Mouse (Mus musculus) urinary bladder, adult 18-20 months (tissue): Measurements from ENCODE around the gene Kidins220.

Experiments used
- DNase-seq, 2 experiments: peaks; one replicate each; pipeline ENCODE4 v3.0.0; 2022; ENCODE audit warnings: low spot score in 2 of 2, mixed read lengths in 2 of 2

Kidins220 gene

DNA sequence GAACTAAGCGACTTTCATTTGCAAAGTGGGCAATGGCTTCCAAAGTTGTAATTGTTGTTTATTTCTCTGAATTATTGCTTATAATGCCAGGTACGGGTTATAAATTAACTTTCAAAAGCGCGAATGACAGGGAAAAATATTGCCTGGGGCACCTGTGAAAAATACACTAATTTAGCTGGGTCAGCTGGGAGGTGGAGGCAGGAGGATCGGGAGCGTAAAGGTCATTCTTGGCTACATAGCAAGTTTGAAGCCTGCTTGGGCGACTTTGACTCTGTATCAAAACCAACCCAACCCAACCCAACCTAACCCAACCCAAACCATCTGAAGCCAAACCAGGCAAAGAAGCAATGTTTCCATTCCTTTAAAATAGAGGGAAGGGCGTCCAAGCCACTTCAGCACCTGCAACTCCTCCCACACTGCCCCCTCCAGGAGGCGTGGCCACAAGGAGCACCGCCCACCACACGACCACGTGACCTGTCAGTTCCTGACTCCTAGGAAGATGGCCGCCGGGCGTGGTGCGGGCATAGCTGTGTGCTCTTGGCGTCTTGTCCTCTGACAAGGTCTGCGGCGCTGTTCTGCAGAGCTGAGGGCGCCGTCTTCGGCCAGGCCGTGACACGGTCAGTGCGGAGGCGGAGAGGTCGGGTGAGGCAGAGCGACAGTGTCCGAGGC is at the start of gene Kidins220:
TSS of gene Kidins220 (plus strand) at position 480 of the 669 bp plus-strand sequence.
- DNase-seq: peak; percentile 90 to 99

DNA sequence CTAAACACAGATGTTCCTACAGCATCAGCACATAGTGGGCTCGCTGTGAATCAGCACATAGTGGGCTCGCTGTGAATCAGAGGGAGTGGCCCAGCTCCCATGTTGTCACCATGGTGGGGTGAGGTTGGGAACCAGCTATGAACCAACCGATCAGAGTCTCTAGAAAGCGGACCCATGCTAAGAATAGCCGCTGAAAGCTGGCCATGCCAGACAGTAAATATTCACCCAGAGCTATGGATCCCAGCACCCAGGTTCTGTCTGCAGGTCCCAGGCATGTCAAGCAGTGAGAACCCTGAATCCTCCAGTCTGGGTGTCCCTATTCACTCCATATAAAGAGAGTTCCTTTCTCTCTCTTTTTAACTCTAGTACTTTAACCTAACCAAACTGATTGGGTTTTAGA is 49.4 kb upstream of the Kidins220 start:
- DNase-seq: no peak

DNA sequence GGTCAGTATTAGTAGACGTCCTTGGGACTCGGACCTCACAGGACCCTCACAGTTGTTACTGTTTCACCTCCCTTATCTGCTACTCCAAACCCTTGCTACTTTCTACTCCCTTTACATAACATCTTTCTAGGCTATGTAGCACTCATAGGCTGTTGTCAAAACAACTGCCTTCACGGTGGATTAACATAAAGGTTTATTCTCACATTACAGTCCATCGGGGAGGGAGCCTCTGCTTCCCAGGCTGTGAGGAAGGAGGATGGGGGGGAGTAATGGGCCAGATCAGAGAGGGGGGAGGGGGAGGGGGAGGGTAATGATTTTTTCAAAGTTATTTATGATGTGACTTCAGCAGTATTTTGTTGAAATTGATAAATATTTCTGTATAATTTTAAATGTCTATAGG is 49.0 kb upstream of the Kidins220 start:
- DNase-seq: no peak

DNA sequence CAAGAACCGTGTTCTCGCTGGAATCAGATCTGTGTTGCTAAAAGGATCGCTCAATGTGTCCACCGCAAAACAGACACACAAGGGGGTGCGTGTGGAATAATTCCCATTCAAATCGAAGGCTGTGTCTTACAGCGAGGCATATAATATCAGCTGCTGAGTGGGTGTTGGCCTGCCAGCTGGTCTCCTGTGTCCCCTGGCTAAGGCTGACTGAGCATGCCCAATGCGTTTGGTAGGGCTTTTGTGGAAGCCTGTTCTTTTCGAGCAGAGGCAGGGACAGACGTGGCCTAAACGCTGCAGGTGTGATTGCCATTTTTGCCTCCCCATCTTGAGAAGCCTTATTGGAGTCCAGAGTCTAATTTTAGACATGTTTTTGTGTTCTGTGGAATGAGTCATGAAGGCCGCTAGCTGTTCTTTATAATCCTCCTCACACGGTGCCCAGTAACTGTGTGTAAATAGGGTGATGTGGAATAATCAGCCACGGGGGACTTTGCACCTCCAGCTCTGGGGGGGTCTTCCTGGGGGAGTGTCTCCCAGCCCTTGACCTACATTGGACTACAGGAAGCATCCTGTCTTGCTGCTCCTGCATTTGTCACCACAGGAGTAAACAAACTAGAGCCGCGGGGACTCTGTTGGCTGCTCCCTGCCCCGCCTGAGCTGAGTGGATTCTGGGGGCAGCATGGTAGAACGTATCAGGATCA is 46.5 kb upstream of the Kidins220 start:
- DNase-seq: no peak

DNA sequence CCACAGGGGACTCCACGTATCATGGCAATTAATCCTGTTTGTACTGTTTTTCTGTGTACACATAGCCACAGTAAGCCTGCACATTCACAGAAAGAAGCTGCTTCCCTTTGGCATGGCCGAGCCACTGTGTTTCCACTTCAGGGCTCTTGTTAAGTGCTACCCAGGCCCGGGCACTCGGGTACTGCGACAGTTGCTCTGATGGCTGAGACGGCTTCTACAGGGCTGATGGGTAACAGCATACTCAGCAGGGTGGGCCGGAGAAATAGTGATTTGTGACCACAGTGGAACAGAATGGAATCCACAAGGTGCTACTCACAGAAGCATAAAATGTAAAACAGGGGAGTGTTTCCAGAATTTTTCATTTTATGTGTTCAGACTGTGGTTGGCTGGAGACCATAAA is 45.7 kb upstream of the Kidins220 start:
- no peak for DNase-seq

DNA sequence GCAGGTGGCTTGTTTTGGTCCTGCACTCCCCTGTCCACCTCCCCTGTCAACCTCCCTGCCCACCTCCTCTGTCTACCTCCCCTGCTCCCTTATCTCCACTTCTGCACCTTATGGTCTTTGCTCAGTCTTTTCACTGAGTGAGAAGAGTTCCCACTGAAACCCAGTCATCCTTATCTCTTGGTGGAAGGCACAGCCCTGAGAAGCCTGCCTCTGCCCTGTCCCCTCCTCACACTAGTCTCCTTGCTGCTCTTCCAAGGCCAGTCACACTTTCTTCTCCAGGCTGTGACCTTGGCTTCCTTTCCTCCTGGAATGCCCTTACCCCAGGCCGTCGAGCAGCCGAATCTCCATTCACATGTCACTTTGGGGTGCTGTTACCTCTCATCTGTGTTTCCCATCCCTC is 44.0 kb upstream of the Kidins220 start:
- no peak for DNase-seq

DNA sequence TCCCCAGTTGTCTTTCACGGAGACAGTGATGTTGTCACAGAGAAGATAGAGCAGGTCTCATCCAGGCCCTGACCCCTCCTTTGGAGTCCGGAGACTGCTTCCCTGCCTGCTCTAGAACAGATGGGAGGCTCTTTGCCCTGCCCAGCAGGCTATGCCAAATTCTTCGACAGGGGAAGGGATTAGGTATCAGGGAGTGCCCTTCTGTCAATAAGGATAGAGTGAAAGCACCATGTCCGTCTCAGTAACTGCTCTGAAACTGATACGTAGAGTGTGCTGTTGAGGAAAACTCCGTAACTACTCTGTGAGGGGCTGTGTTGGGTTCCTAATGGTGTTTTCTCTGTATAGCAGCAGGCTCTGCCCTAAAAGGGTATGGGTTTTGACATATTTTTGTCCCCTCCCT is 42.6 kb upstream of the Kidins220 start:
- no peak for DNase-seq

DNA sequence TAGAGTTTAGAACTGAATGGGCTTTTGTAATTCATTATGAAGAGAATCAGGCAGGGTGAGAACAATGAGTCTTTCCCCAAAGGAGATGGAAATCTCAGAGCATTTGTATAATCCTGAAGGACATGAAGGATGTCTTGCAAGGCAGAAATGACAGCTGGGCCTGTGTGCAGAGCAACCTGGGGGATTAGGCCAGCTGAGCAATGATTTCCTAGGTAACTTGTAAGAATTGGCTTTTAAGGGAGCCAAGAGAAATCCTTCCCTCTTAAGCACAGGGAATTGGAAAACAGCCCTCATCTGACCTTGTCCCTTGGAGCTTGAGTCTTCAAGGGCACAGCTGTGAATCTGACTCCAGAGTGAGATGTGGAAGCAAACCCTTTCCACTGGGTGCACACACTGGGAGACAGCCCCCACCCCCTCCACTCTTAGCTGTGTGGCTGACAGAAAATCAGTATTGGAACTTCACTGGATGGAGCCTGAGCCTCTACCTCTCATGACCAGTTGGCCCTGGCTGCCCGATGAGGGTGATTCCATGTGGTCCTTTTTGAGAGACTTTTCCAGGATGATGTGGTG is 41.4 kb upstream of the Kidins220 start:
- no peak for DNase-seq

DNA sequence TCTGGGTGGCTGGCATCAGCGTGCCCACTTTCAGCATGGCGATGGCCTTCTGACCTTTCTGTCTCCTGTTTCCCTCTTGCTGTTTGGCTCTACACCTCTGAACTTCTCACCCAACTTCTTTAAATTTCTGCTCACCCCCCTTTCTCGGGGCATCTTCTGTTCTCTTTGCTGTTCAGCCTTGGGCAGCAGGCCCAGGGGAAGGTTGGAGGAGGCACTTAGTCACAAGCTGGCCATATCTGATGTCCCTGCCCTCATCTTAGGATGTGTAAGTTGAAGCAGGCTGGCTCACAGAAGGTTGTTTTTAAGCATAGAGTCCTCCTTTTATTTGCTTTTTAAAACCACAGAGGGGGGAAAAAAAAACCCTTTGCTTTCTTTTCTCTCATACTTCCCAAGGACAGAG is 40.7 kb upstream of the Kidins220 start:
- no peak for DNase-seq

DNA sequence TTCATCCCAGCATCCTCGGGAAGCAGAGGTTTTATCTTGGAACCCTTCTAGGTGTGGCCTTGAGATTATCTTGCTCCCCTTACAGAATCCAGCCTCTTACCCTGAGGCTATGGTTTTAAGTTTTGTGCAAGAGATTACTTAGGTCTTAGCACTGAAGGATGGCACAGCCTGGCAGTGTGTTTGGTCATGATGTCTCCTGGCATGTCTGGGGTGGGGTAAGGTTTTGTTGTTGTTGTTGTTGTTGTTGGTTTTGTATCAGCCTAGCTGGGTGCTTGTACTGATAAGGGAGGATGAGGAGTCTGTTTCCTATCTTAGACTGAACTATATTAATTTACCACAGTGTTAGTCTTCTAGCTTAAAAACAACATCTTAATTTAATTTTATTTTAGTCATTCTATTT is 38.4 kb upstream of the Kidins220 start:
- no peak for DNase-seq

DNA sequence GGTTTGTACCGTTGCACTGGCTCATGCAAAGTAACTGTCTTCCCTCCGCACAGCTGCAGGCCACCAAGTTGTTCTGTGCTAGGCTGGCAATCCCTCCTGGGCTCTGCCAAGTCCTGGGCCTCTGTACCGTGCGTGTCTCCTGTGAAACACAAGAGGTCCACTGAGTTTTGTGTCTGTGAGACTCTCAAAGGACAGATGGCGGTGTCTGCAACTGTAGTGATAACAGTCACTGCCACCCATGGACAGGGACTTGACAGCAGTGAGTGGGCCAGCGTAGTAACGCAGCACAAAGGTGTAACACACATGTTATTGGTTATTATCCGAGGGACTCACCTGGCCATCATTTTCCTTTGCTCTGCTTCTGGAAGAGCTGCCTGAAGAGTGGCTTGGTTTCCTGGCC is 35.4 kb upstream of the Kidins220 start:
- DNase-seq: no peak

DNA sequence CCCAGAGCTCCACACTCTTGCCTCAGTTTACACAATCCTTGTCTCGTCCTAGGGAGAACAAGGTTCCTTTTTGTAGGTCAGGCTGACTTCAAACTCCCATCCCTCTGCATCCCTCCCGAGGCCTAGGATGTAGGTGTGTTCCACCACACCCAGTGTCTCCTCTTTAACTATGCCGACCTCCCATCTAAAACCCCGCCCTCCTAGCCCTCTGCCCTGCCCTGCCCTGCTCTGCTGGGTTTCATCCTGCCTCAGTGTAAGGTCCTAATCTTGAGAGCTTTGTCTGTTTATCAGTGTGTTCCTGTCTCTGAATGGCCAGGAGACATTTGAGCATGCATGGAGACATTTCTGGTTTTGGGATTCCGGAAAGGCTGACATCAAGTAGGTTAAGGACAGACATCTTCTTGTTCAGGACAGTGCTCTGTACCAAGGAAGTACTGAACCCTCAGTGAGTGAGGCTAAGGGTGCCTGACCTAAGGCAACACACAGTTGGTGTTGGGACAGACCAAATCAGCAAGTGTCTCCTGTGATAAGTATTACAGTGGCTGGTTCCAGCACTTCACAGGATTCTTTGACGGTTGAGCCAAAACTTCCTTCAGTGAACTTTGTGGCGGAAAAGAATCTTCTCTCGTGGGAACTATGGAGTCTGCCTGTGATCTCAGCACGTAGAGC is 32.0 kb upstream of the Kidins220 start:
- no peak for DNase-seq

DNA sequence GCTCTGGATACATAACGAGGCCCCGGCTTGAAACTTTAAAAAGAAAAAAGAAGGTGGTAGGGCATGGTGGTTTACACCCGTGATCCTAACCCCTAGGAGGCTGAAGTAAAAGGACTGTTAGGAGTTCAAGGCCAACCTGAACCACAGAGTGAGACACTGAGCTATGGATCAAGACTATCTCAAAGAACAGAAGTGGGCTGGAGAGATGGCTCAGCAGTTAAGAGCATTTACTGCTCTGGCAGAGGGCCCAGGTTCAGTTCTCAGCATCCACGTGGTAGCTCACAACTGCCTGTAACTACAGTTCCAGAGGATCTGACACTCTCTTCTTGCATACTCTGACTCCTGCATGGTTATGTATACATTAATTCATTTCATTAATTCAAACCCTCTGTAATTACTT is 31.3 kb upstream of the Kidins220 start:
- DNase-seq: no peak

DNA sequence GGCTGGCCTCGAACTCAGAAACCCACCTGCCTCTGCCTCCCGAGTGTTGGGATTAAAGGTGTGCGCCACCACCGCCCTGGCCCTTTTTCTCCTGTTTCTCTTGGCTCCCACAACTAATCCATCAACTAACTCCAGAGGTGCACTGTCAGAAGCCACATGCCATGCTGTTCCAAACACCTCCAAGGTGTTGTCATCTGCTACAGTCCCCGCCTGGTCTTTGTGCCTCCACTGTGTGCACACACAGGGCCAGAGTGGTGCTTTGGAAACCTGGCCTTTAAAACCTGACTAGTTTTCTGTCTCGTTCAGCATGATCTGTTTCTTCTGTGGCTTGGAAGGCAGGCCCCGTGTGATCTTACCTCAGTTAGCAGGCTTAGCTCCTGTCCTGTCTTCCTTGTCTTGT is 30.1 kb upstream of the Kidins220 start:
- no peak for DNase-seq

DNA sequence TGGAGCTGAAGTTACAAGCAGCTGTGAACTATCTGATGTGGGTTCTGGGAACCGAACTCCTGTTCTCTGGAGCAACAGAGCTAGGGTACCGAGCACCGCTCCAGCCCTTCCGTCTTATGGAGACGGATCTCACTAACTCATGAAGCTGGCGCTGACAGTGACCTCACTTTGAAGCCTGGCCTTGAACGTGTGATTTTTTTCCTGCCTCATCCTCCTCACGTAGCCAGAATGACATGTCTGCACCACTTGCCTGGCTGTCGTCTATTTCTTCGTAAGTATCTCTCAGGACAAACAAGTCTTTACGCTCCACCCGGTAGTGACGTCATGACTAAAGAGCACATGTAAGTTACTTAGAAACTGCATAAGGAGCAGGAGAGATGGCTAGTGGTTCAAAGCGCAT is 27.7 kb upstream of the Kidins220 start:
- no peak for DNase-seq

DNA sequence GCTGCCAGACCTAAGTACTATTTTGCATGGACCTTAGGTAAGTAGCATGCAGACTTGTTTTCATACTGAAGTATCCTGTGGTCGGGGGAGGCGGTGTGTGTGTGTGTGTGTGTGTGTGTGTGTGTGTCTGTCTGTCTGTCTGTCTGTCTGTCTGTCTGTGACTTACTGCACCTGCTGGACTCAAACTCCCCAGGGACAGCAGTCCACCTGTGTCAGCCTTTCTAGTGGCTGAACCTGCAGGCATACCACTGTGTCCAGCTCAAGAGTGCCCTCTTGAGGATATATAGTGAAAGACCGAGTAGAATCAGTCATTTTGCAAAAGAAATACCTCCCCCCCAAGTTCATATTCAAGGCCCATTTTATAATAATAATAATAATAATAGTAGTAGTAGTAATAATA is 26.4 kb upstream of the Kidins220 start:
- DNase-seq: no peak

DNA sequence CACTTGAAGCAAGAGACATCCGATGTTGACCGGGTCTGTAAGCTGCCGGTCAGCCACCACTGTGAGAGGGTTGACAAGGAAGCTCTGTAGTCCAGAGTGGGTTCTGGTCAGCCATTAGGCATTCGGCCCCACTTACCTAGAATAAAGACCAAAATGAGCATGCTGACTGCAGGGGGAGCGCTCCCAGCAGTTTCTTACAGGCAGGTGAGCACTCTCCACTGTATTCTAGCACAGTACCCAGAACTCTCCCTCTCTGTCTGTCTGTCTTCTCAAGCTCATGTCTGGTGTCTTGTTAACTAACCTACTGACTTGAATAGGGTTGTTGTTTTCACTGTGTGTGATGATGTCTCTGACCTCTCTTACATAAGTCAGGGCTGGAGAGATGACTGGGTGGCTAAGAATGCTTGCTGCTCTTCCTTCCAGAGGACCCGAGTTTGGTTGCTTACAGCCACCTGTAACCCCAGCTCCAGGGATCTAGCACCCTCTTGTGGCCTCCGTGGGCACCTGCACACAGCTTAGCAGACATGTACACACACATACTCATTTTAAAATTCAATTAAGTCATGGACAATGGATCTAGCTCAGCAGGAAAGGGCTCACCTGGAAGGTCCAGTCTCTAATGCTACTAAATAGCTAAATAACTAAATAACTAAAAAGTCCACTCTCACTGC is 24.2 kb upstream of the Kidins220 start:
- no peak for DNase-seq

DNA sequence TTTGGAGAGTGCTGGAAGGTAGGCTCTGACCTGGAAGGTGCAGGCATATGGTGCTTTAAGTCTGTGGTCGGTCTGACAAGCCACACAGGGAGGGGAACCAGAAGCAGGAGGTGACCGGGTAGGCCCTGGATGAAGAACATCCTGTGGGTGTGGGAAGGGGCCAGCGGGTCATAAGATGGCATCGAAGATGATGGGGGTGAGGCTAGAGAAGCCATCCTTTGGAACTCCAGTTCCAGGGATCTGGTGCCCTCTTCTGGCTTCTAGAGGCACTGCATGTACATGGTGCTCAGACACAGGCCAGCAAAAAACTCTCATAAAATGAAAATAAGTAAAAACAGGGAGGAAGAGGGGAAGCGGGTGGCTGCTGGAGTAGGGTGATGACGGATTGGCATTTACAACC is 22.6 kb upstream of the Kidins220 start:
- peak; percentile 13 to 43 for DNase-seq

DNA sequence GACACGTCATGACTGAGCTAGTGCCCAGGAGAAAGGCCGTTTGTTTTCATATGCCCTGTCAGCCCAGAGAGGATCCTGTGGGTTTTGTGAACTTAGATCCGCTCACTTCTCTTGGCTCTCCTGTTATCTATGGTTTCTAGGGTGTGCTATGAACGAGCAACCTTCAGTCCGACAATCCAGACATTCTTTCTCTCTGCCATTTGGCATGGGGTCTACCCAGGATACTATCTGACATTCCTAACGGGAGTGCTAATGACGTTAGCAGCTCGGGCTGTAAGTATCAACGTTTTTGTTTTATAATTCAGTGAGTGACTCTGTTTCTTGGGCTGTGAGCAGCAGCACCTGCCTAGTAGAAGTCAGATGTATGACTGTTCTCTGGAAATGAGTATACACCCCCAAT is 19.6 kb upstream of the Kidins220 start:
- DNase-seq: no peak

DNA sequence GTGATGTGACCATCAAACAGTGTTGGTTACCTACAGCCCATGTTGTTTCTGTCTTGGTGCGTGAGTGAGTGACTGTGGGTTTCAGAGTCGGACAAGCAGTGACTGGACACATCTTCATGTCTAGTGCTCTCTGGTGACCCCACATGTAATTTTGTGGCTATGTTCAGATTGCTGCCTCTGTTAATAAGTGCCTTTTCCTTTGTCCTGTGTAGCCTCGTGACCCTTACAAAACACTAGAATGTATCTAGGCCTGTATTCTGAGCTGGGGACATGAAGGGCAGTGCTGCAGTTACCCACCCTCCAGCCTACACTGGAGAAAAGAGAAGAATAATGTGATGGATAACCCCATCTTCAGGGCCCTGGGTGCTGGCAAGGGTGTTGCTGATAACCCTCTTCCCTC is 16.2 kb upstream of the Kidins220 start:
- DNase-seq: no peak

DNA sequence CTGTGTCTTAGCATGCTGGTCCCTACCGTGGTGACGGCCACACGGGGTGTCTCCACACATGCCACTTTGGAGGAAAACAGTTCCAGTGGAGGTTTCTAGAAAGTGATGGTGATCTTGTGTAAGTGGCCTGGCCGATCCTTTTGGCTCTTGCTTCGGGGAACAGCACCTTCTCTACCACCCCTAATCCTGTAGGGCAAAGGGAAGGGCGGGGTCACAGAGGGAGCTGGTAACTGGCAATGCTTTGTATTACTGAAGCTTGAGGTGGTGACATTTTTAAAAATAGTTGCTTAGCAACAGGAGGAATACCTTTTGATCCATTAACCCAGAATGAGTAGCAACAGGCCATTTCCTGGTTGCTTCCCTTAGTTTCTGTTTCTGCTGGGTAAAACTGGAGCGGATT is 12.9 kb upstream of the Kidins220 start:
- no peak for DNase-seq

DNA sequence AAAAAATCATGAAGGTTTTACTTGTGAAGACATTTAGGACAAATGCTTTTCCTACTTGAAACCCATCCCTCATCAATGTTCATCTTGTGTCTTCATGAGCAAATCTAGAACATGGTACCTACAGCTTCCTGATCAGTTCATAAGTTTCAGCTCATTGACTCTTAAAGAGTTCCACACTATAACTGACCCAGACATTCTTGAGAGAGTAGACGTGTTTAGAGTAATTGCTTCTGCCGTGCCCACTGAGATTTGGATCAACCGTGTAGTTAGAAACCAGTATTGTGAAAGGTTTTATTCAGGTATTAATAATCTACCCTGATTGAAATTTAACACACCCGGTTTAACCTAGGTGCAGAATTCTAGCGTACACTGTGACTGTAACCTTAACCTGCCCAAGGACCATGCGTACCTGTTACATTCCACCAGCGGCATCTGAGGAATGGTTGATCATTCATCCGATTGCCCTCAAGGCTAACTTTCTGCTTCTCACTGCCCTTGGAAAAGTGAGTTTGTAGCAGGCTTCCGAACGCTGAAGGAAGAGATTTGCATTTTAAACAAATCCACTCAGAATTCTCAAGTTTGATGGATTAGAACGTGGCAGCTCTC is 12.3 kb upstream of the Kidins220 start:
- no peak for DNase-seq
